Mouse (Mus musculus) thymus, adult 2 months (tissue): ENCODE measurements around the gene Akap2. TPM values are rescaled to one million over a fixed set of nuclear protein-coding genes. Genes with fewer than 3 reads are reported as not detected.

ENCODE experiments used
- DNase-seq: peaks from one replicate; pipeline ENCODE4 v3.0.0; 2021
- H3K27ac ChIP-seq: fragments of 200-500 bp; 2 replicates; pipeline ENCODE4 v1.5.1; 2012; ENCODE audit warnings: low read length, control low read depth; ENCODE audit not compliant: control insufficient read depth, insufficient read depth
- H3K27me3 ChIP-seq: fragments of 200-500 bp; 2 replicates; pipeline ENCODE4 v1.6.1; 2012; ENCODE audit warnings: mild to moderate bottlenecking, low read length, moderate library complexity, mixed read lengths; ENCODE audit not compliant: control insufficient read depth, insufficient read depth
- H3K36me3 ChIP-seq: fragments of 200-500 bp; 2 replicates; pipeline ENCODE4 v1.6.1; 2012; ENCODE audit warnings: mild to moderate bottlenecking, low read length, moderate library complexity; ENCODE audit not compliant: control insufficient read depth, insufficient read depth
- H3K4me1 ChIP-seq: fragments of 200-500 bp; replicated peaks from 2 replicates; pipeline ENCODE4 v1.6.1; 2012; ENCODE audit warnings: low read length; ENCODE audit not compliant: control insufficient read depth, insufficient read depth
- H3K4me3 ChIP-seq: fragments of 200-500 bp; 2 replicates; pipeline ENCODE4 v1.5.1; 2012; ENCODE audit warnings: mild to moderate bottlenecking, low read length, control low read depth, moderate library complexity; ENCODE audit not compliant: control insufficient read depth, insufficient read depth
- CTCF ChIP-seq: fragments of 200-500 bp; IDR thresholded peaks from 2 replicates; pipeline ENCODE4 v1.5.1; 2012; ENCODE audit warnings: mild to moderate bottlenecking, control low read depth, low read length, moderate library complexity, borderline replicate concordance; ENCODE audit not compliant: control insufficient read depth, poor library complexity, insufficient read depth; ENCODE audit errors: extremely low read depth
- POLR2A ChIP-seq: fragments of 200-500 bp; IDR thresholded peaks from 2 replicates; pipeline ENCODE4 v1.6.1; 2012; ENCODE audit warnings: mild to moderate bottlenecking, low read length, control low read depth, moderate library complexity; ENCODE audit not compliant: control insufficient read depth, poor library complexity, insufficient read depth; ENCODE audit errors: extremely low read depth
- WGBS: fragments of 180-500 bp; shearing (Covaris S2); methylation state at CpG from one replicate; pipeline ENCODE4 v1.1.7; 2018; 5-methylcytosine and 5-hydroxymethylcytosine counted together
- polyA plus RNA-seq: library from polyadenylated mRNA; depleted of rRNA; stranded (reverse); fragments of >200 nt; gene quantifications from 2 replicates; pipeline ENCODE4 v1.2.3, GENCODE M21; 2012

Gene Akap2
- polyA plus RNA-seq, 1 experiment: 99.2 TPM

GRCm38 (mm10) chr4:57764392-57764791, 46.9 kb downstream of the Akap2 start:
- H3K4me3 ChIP-seq: no peak overlapping the region
- TF ChIP-seq CTCF: no peak
- TF ChIP-seq POLR2A: no peak
- no peaks in the 10 kb centered on the region for H3K27me3 ChIP-seq
- no peak for DNase-seq
- H3K27ac ChIP-seq: no peak overlapping the region
- 79% methylated on average over 1 of the region's 1 CpGs for WGBS
- no peaks in the 10 kb centered on the region for H3K4me1 ChIP-seq
- H3K36me3 ChIP-seq: no peaks in the 10 kb centered on the region

GRCm38 (mm10) chr4:57764926-57765325, 47.5 kb downstream of the Akap2 start:
- no peak for DNase-seq
- H3K27ac ChIP-seq: no peak overlapping the region
- H3K27me3 ChIP-seq: no peaks in the 10 kb centered on the region
- H3K4me3 ChIP-seq: no peak overlapping the region
- H3K36me3 ChIP-seq: no peaks in the 10 kb centered on the region
- H3K4me1 ChIP-seq: no peaks in the 10 kb centered on the region
- TF ChIP-seq CTCF (no peak), POLR2A (no peak)
- WGBS: 97% methylated on average over 1 of the region's 1 CpGs

GRCm38 (mm10) chr4:57765806-57766205, 48.3 kb downstream of the Akap2 start:
- Histone ChIP-seq H3K36me3 (no peaks in the 10 kb centered on the region), H3K27me3 (no peaks in the 10 kb centered on the region), H3K27ac (no peak overlapping the region), H3K4me3 (no peak overlapping the region), H3K4me1 (no peaks in the 10 kb centered on the region)
- no peak for DNase-seq
- TF ChIP-seq CTCF (no peak), POLR2A (no peak)
- WGBS: 93% methylated on average over 4 of the region's 4 CpGs

GRCm38 (mm10) chr4:57769007-57769406, 51.5 kb downstream of the Akap2 start:
- no peak for TF ChIP-seq POLR2A
- no peak for TF ChIP-seq CTCF
- no peak overlapping the region for H3K27ac ChIP-seq
- no peaks in the 10 kb centered on the region; the same call in 1 of the 2 replicates for H3K4me1 ChIP-seq
- no peaks in the 10 kb centered on the region for H3K36me3 ChIP-seq
- no peaks in the 10 kb centered on the region for H3K27me3 ChIP-seq
- no peak for DNase-seq
- no peak overlapping the region for H3K4me3 ChIP-seq
- WGBS: 95% methylated on average over 3 of the region's 3 CpGs

- TF ChIP-seq POLR2A (no peak), CTCF (no peak)
- Histone ChIP-seq H3K4me3 (no peak overlapping the region), H3K36me3 (no peaks in the 10 kb centered on the region), H3K4me1 (no peaks in the 10 kb centered on the region; the same call in 1 of the 2 replicates), H3K27me3 (no peaks in the 10 kb centered on the region), H3K27ac (no peak overlapping the region)
- WGBS: 97% methylated on average over 4 of the region's 4 CpGs
- DNase-seq: no peak
Measured at GRCm38 (mm10) chr4:57770185-57770823, 52.8 kb downstream of the Akap2 start.

GRCm38 (mm10) chr4:57771558-57772219, 54.2 kb downstream of the Akap2 start:
- Histone ChIP-seq H3K27me3 (no peaks in the 10 kb centered on the region), H3K4me3 (no peak overlapping the region), H3K27ac (no peak overlapping the region), H3K4me1 (no peaks in the 10 kb centered on the region; the same call in 1 of the 2 replicates), H3K36me3 (no peaks in the 10 kb centered on the region)
- DNase-seq: no peak
- TF ChIP-seq CTCF (no peak), POLR2A (no peak)
- WGBS: 90% methylated on average over 2 of the region's 2 CpGs
